Mouse (Mus musculus): ENCODE data around the gene Eps8l3. TPM values are rescaled to one million over a fixed set of nuclear protein-coding genes. Genes with fewer than 3 reads are reported as not detected.

Eps8l3 gene
- polyA plus RNA-seq, 1 experiment from 2014 or later = 1.9 TPM

DNA sequence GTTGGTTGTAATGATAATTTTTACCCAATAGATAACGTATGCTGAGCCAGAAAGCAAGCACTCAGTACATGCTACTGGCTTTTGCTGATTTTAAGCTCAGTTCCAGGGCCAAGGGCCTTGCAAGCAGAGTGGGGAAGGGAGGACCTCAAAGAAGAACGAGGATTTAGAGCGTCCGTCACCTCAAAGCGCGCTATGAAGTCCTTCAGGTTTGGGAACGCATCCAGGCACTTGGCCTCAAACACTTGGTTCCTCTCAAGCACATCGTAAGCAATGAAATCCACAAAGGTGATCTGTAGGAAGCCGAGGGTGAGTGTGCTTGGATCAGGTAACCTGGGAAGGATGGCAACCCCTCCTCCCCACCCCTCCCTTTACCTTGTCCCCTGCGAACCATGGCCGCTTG, 51.7 kb downstream of the Eps8l3 start:
- H3K27ac ChIP-seq (ENCODE audit: low read length) = no peak overlapping the region

DNA sequence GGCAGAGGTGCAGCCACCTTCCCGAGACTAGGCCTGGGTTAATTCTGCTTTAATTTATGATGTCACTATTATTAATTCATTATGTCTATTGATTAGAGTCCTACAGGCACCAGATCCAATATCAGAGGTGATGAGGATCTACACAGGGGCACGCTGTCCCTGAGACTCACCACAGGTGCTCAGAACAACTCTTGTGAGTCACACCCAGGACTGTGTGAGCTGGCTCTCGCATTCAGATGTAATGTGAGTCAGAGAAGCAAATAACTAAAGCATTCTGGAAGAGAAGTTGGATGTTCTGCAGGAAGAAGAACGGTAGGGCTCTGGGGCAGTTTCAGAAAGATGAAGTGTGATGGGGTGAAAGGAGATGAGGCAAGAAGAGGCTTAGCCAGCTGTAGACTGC, 52.2 kb downstream of the Eps8l3 start:
- Histone ChIP-seq H3K9ac (ENCODE audit: low read depth, low read length) (no peak overlapping the region), H3K27ac (ENCODE audit: low read length) (no peak overlapping the region), H3K4me3 (ENCODE audit: low read depth, low read length) (no peak overlapping the region), H3K9me3 (replicated peaks; ENCODE audit: control insufficient read depth, low read length) (no peaks in the 10 kb centered on the region), H3K4me2 (ENCODE audit: low read depth, low read length) (no peak overlapping the region), H3K36me3 (ENCODE audit: control insufficient read depth, insufficient read depth) (no peaks in the 10 kb centered on the region), H3K4me1 (ENCODE audit: control insufficient read depth, low read depth, low read length) (no peaks in the 10 kb centered on the region; the same call in 1 of the 2 replicates), H3K27me3 (ENCODE audit: control insufficient read depth, insufficient read depth, low read depth, low read length) (no peaks in the 10 kb centered on the region)
- 66% methylated on average over 4 of the region's 4 CpGs for WGBS (ENCODE audit: insufficient replicate concordance)
- no peak for ATAC-seq (ENCODE audit: low read depth)

More for the DNA sequence above, 51.7 kb downstream of the Eps8l3 start:
- H3K9me3 ChIP-seq (replicated peaks; ENCODE audit: control insufficient read depth, low read length) = no peaks in the 10 kb centered on the region
- H3K36me3 ChIP-seq (ENCODE audit: control insufficient read depth, insufficient read depth) = no peaks in the 10 kb centered on the region
- H3K4me3 ChIP-seq (ENCODE audit: low read depth, low read length) = no peak overlapping the region
- 72% methylated on average over 11 of the region's 11 CpGs for WGBS (ENCODE audit: insufficient replicate concordance)
- no peak for ATAC-seq (ENCODE audit: low read depth)
- H3K27me3 ChIP-seq (ENCODE audit: control insufficient read depth, insufficient read depth, low read depth, low read length) = no peaks in the 10 kb centered on the region
- no peak overlapping the region for H3K9ac ChIP-seq (ENCODE audit: low read depth, low read length)
- H3K4me2 ChIP-seq (ENCODE audit: low read depth, low read length) = no peak overlapping the region
- H3K4me1 ChIP-seq (ENCODE audit: control insufficient read depth, low read depth, low read length) = no peaks in the 10 kb centered on the region; the same call in 1 of the 2 replicates

DNA sequence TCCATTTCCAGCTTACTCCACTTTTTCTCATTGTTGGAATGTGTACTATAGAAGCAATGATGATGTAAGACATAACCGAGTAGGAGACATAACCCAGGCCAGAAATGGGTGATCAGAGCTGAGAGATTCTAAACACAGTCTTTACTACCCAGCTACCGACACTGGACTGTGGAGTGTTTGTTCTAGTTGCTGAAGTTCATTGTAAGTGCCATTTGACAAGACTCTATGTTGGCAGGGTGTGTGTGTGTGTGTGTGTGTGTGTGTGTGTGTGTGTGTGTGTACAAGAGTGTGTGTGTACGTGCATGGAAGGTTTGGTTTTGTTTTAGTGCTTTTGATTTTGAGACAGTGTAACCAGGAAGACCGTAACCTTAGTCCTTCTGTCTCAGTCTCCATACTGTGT, 52.7 kb downstream of the Eps8l3 start:
- H3K4me1 ChIP-seq (ENCODE audit: control insufficient read depth, low read depth, low read length) = no peaks in the 10 kb centered on the region; the same call in 1 of the 2 replicates
- H3K27me3 ChIP-seq (ENCODE audit: control insufficient read depth, insufficient read depth, low read depth, low read length) = no peaks in the 10 kb centered on the region
- H3K27ac ChIP-seq (ENCODE audit: low read length) = no peak overlapping the region
- H3K36me3 ChIP-seq (ENCODE audit: control insufficient read depth, insufficient read depth) = no peaks in the 10 kb centered on the region
- H3K4me2 ChIP-seq (ENCODE audit: low read depth, low read length) = no peak overlapping the region
- ATAC-seq (ENCODE audit: low read depth) = no peak
- 64% methylated on average over 4 of the region's 4 CpGs for WGBS (ENCODE audit: insufficient replicate concordance)
- H3K4me3 ChIP-seq (ENCODE audit: low read depth, low read length) = no peak overlapping the region
- H3K9me3 ChIP-seq (replicated peaks; ENCODE audit: control insufficient read depth, low read length) = no peaks in the 10 kb centered on the region
- no peak overlapping the region for H3K9ac ChIP-seq (ENCODE audit: low read depth, low read length)

DNA sequence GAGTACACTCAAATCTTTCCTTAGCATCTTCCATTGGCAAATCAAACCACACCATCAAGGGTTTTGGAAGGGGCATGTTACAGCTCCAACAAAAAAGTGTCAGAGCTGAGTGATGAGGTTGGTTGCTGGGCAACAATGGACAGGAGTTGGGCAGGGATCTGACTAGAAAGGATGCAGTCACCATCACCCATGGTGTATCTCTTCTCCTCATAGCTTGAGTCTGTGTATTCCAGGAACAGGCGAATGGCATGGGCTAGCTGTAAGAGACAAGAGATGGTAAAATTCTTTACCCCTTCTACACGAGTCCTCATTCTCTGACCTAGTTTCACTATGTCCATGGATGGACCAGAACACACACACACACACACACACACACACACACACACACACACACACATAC, 54.1 kb downstream of the Eps8l3 start:
- WGBS (ENCODE audit: insufficient replicate concordance) = 31% methylated on average over 2 of the region's 2 CpGs
- Histone ChIP-seq H3K36me3 (ENCODE audit: control insufficient read depth, insufficient read depth) (no peaks in the 10 kb centered on the region), H3K4me3 (ENCODE audit: low read depth, low read length) (peak overlapping the region; percentile 44), H3K9me3 (replicated peaks; ENCODE audit: control insufficient read depth, low read length) (no peaks in the 10 kb centered on the region), H3K4me2 (ENCODE audit: low read depth, low read length) (peak overlapping the region; percentile 51), H3K27me3 (ENCODE audit: control insufficient read depth, insufficient read depth, low read depth, low read length) (no peaks in the 10 kb centered on the region), H3K4me1 (ENCODE audit: control insufficient read depth, low read depth, low read length) (no peaks in the 10 kb centered on the region; the same call in 1 of the 2 replicates), H3K27ac (ENCODE audit: low read length) (peak overlapping the region; percentile 59; the same call in 1 of the 2 replicates), H3K9ac (ENCODE audit: low read depth, low read length) (peak overlapping the region; percentile 17; the same call in 1 of the 2 replicates)
- ATAC-seq (ENCODE audit: low read depth) = no peak

DNA sequence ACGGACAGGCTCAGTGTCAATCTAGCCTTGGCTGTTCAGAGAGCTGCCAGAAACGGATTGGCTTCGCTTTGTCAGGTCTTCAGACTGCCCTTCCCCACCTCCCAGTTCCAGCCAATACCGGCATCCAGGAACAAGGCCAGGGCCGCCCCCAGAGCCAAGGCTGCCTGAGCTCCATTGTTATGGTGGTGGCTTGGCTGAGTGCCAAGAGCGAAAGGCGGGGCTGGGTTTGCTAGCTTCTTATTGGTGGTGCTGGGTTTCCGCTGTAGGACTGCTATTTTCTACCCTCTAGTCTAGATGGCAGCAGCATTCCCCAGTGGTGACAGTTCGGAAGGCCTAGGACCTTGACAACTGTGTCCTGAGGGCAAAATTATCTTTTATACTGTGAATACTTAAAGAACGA, 54.6 kb downstream of the Eps8l3 start, which contains the start of gene Gstm7:
Gene Gstm7, minus strand, starts transcription at position 148 of the 400 bp plus-strand sequence.
- ATAC-seq (ENCODE audit: low read depth) = peak; percentile 94
- no peaks in the 10 kb centered on the region for H3K27me3 ChIP-seq (ENCODE audit: control insufficient read depth, insufficient read depth, low read depth, low read length)
- H3K9me3 ChIP-seq (replicated peaks; ENCODE audit: control insufficient read depth, low read length) = no peaks in the 10 kb centered on the region
- peak within 1 kb of the TSS; percentile 59; the same call in 1 of the 2 replicates for H3K27ac ChIP-seq (ENCODE audit: low read length)
- WGBS (ENCODE audit: insufficient replicate concordance) = 7% methylated on average over 10 of the region's 10 CpGs
- no peaks in the 10 kb centered on the region; the same call in 1 of the 2 replicates for H3K4me1 ChIP-seq (ENCODE audit: control insufficient read depth, low read depth, low read length)
- no peaks in the 10 kb centered on the region for H3K36me3 ChIP-seq (ENCODE audit: control insufficient read depth, insufficient read depth)
- H3K9ac ChIP-seq (ENCODE audit: low read depth, low read length) = peak within 1 kb of the TSS; percentile 17; the same call in 1 of the 2 replicates
- H3K4me3 ChIP-seq (ENCODE audit: low read depth, low read length) = peak within 1 kb of the TSS; percentile 44
- peak within 1 kb of the TSS; percentile 51 for H3K4me2 ChIP-seq (ENCODE audit: low read depth, low read length)

DNA sequence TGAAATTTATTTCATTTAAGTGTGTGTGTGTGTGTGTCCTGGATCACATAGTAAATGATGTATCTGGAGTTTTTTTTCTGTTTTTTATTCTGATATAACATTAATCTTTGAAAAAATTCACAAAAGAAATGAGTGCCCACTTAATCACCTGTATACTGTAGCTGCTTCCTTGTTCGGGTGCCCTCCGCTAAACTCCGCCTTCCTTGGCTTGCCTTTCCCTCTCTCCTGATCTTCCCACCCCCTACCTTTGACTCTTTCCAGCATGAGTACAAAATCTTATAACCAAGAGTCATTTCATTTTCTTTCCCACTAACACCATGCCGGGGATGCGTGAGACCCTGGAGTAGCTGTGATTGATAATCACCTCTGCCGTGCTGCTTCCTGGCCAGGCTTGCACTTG, 55.1 kb downstream of the Eps8l3 start:
- no peak for ATAC-seq (ENCODE audit: low read depth)
- Histone ChIP-seq H3K4me1 (ENCODE audit: control insufficient read depth, low read depth, low read length) (no peaks in the 10 kb centered on the region; the same call in 1 of the 2 replicates), H3K27ac (ENCODE audit: low read length) (no peak overlapping the region), H3K27me3 (ENCODE audit: control insufficient read depth, insufficient read depth, low read depth, low read length) (no peaks in the 10 kb centered on the region), H3K9ac (ENCODE audit: low read depth, low read length) (no peak overlapping the region), H3K9me3 (replicated peaks; ENCODE audit: control insufficient read depth, low read length) (no peaks in the 10 kb centered on the region), H3K4me2 (ENCODE audit: low read depth, low read length) (no peak overlapping the region), H3K36me3 (ENCODE audit: control insufficient read depth, insufficient read depth) (no peaks in the 10 kb centered on the region), H3K4me3 (ENCODE audit: low read depth, low read length) (no peak overlapping the region)
- WGBS (ENCODE audit: insufficient replicate concordance) = 74% methylated on average over 6 of the region's 6 CpGs

DNA sequence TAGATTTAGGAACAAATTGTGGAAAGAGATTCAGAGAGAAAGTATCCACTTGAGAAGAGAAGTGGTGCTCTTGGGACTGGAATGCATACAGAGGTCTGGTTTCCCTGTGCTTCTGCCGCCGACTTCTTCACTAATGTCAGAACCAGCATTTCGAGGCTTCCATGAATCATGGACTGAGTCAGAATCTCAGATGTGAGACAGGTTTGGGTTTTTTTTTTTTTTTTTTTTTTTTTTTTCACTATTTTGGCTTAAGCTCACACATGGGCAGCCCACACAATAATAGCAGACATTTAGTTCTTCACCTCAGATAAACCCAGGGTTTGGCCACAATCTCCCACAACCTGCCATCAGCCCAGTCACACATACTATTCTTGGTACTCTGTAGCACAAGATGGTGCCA, 58.2 kb downstream of the Eps8l3 start:
- no peaks in the 10 kb centered on the region for H3K27me3 ChIP-seq (ENCODE audit: control insufficient read depth, insufficient read depth, low read depth, low read length)
- 65% methylated on average over 3 of the region's 3 CpGs for WGBS (ENCODE audit: insufficient replicate concordance)
- no peak for ATAC-seq (ENCODE audit: low read depth)

DNA sequence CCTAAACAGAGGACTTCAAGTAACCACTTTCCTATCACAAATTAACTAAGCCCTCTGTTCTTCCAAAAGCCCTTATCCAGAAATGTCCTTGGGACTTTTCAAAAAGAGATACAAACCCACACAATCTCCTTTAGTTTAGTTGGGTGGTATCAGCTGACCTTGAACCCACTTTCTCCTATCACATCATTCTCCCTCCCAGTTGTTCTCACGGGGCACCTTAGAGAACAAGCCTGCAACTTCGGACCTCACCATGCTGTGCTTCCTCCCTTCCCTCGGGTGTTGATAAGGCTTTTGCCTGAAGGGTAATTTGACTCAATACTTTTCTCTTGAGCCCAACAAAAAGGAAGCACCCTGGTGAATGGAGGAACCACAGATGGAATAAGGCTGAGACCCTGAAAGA, 58.9 kb downstream of the Eps8l3 start:
- no peaks in the 10 kb centered on the region; the same call in none of the 2 replicates for H3K4me1 ChIP-seq (ENCODE audit: control insufficient read depth, low read depth, low read length)
- no peak for ATAC-seq (ENCODE audit: low read depth)
- H3K9me3 ChIP-seq (replicated peaks; ENCODE audit: control insufficient read depth, low read length) = no peaks in the 10 kb centered on the region
- H3K27ac ChIP-seq (ENCODE audit: low read length) = no peak overlapping the region
- WGBS (ENCODE audit: insufficient replicate concordance) = 15% methylated on average over 3 of the region's 3 CpGs
- H3K4me2 ChIP-seq (ENCODE audit: low read depth, low read length) = no peak overlapping the region
- H3K9ac ChIP-seq (ENCODE audit: low read depth, low read length) = no peak overlapping the region
- no peaks in the 10 kb centered on the region for H3K36me3 ChIP-seq (ENCODE audit: control insufficient read depth, insufficient read depth)
- H3K27me3 ChIP-seq (ENCODE audit: control insufficient read depth, insufficient read depth, low read depth, low read length) = no peaks in the 10 kb centered on the region
- H3K4me3 ChIP-seq (ENCODE audit: low read depth, low read length) = no peak overlapping the region

More for the DNA sequence above, 58.2 kb downstream of the Eps8l3 start:
- H3K4me1 ChIP-seq (ENCODE audit: control insufficient read depth, low read depth, low read length) = no peaks in the 10 kb centered on the region; the same call in none of the 2 replicates
- H3K9ac ChIP-seq (ENCODE audit: low read depth, low read length) = no peak overlapping the region
- no peak overlapping the region for H3K4me3 ChIP-seq (ENCODE audit: low read depth, low read length)
- H3K9me3 ChIP-seq (replicated peaks; ENCODE audit: control insufficient read depth, low read length) = no peaks in the 10 kb centered on the region
- no peak overlapping the region for H3K27ac ChIP-seq (ENCODE audit: low read length)
- H3K36me3 ChIP-seq (ENCODE audit: control insufficient read depth, insufficient read depth) = no peaks in the 10 kb centered on the region
- no peak overlapping the region for H3K4me2 ChIP-seq (ENCODE audit: low read depth, low read length)

DNA sequence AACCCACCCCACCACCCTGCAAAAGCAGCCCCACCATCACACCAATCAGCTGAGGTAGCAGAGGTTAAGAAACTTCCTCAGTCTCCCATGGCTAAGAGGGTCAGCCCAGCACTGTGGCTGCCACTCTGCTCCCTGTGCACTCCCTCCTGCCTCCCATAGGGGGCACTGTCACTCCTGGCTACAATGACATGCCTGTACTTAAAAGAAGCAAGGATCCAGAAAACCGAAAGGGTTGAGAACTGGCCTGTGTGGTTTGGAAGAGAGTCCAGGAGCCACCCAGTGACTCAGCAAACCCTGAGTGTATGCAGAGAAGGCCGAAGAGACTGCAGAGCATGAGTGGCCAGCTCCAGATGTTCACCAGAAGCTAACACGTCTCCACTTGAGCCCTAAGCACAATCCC, 62.4 kb downstream of the Eps8l3 start:
- no peaks in the 10 kb centered on the region for H3K9me3 ChIP-seq (replicated peaks; ENCODE audit: control insufficient read depth, low read length)
- 24% methylated on average over 3 of the region's 3 CpGs for WGBS (ENCODE audit: insufficient replicate concordance)
- no peaks in the 10 kb centered on the region for H3K27me3 ChIP-seq (ENCODE audit: control insufficient read depth, insufficient read depth, low read depth, low read length)
- H3K27ac ChIP-seq (ENCODE audit: low read length) = no peak overlapping the region
- H3K9ac ChIP-seq (ENCODE audit: low read depth, low read length) = no peak overlapping the region
- no peak overlapping the region for H3K4me3 ChIP-seq (ENCODE audit: low read depth, low read length)
- no peaks in the 10 kb centered on the region; the same call in 1 of the 2 replicates for H3K4me1 ChIP-seq (ENCODE audit: control insufficient read depth, low read depth, low read length)
- H3K4me2 ChIP-seq (ENCODE audit: low read depth, low read length) = no peak overlapping the region
- no peaks in the 10 kb centered on the region for H3K36me3 ChIP-seq (ENCODE audit: control insufficient read depth, insufficient read depth)
- ATAC-seq (ENCODE audit: low read depth) = no peak
